Mouse (Mus musculus) bone marrow, adult 2 months (tissue): ENCODE results near the gene Asb18.

ENCODE experiments used
- CTCF ChIP-seq: fragments of 200-500 bp; IDR thresholded peaks from 2 replicates; pipeline ENCODE4 v1.5.1; 2011; ENCODE audit warnings: low read length, control low read depth; ENCODE audit not compliant: control insufficient read depth, insufficient read depth
- POLR2A ChIP-seq: fragments of 200-500 bp; IDR thresholded peaks from 2 replicates; pipeline ENCODE4 v1.6.1; 2011; ENCODE audit warnings: low read depth, mild to moderate bottlenecking, control low read depth, low read length, borderline replicate concordance; ENCODE audit not compliant: control insufficient read depth

DNA sequence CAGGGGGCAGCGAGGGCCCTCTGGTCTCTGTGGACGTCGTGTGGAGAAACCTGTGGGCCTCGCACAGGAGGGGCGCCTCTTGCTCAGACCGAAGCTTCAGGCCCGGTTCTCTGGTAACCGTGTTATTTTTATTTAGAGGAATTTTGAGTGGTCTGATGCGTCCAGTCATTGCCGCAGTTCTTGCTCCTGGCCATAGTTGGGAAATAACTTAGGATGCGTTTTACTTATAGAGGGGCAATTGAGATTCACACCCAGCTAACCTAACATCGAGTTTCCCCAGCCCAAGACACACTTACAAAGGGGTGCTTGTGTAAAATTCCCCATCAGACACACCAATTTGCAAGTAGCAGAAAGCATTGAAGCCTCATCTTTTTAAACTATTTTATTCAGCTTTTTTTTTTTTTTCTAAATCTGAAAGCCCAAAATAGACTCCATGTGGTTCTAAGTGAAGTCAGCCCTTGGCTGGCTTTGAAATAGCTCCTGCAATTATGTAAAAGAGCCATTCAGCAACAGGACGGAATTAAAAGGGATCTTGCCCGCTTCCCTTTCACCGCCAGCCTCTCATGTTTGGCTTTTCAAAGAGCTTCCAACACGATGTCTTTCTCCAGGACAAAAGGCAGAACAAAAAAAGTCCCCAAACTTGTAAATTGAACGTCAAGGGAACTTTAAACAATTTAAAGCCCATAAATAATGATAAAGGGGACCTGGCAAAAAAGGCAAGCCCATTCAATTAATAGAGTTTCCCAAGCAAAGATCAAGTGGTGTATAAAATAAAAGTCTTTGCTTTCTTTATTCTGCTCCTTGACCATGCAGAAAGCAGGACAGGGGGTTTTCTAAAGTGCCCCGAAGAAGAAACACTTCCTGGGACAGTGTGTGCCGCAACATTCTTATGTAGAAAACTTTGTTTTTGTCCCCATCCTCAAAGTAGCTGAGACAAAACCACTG, 79.9 kb downstream of the Asb18 start:
- TF ChIP-seq CTCF (no peak), POLR2A (no peak)
